Mouse (Mus musculus): ENCODE measurements at regions not wholly inside any gene's neighbourhood (a gene's known extent, or its start where the extent isn't known, plus 50 kb on each side); places are given as distances from the start of the nearest gene placed in this dataset.

GRCm38 (mm10) chr12:71577349-71577748 lies 253.5 kb upstream of the Daam1 start:
- TF ChIP-seq CTCF (IDR thresholded peaks at IDR 0.05; ENCODE audit: extremely low read depth, insufficient read length, insufficient replicate concordance, low read depth, low read length) (no peak), POLR2A (IDR thresholded peaks at IDR 0.05; ENCODE audit: low read depth, low read length) (no peak)

All from small intestine, adult 2 months (tissue).